11 mouse cellular contexts compared by ENCODE assay signal in genomic region chr5:24551317-24551688, GRCm38 (mm10). TPM values are rescaled to one million over a fixed set of nuclear protein-coding genes. Genes with fewer than 3 reads are reported as not detected.
DNase-seq lines count a peak whose midpoint lies in the region; ATAC-seq and TF ChIP-seq lines count a peak whose summit lies in the region.
"Had no signal": no experiment of that assay in that cellular context is flagged by ENCODE, and none has a peak within 500 bp of the region (broad histone marks: within the 10 kb centered on the region; RNA-seq: fewer than 3 reads in every experiment).

No protein-coding gene starts in this region.

- H3K9me3 ChIP-seq in lung, embryonic 16.5 days (ENCODE audit: control insufficient read depth, low read length), result no peaks in the 10 kb centered on the region
- H3K9me3 ChIP-seq in limb, embryonic 11.5 days (ENCODE audit: control insufficient read depth, low read length), result no peaks in the 10 kb centered on the region
- no peaks in the 10 kb centered on the region for H3K9me3 ChIP-seq in stomach, postnatal 0 days (ENCODE audit: control insufficient read depth, low read length)

- no peak overlapping the region for H3K27ac ChIP-seq in lung, embryonic 16.5 days (ENCODE audit: low read length)
- no peak overlapping the region for H3K27ac ChIP-seq in limb, embryonic 11.5 days (replicated peaks; ENCODE audit: low read depth, low read length)
- H3K27ac ChIP-seq in stomach, postnatal 0 days (replicated peaks), result no peak overlapping the region

- WGBS in lung, embryonic 16.5 days, result 40% methylated on average over 2 of the region's 2 CpGs
- 56% methylated on average over 2 of the region's 2 CpGs for WGBS in limb, embryonic 11.5 days
- WGBS in stomach, postnatal 0 days, result 56% methylated on average over 2 of the region's 2 CpGs

- peaks cover 7% of the 10 kb centered on the region for H3K4me1 ChIP-seq in lung, embryonic 16.5 days (replicated peaks; ENCODE audit: control insufficient read depth, insufficient read depth, low read length)
- H3K4me1 ChIP-seq in limb, embryonic 11.5 days (ENCODE audit: control insufficient read depth, insufficient read depth, low read length), result peaks cover 10% of the 10 kb centered on the region
- no peaks in the 10 kb centered on the region for H3K4me1 ChIP-seq in stomach, postnatal 0 days (replicated peaks; ENCODE audit: control insufficient read depth, insufficient read depth)

- H3K36me3 ChIP-seq in lung, embryonic 16.5 days (ENCODE audit: control insufficient read depth, insufficient read depth, low read length), result no peaks in the 10 kb centered on the region
- H3K36me3 ChIP-seq in limb, embryonic 11.5 days (ENCODE audit: control insufficient read depth, insufficient read depth, low read length), result no peaks in the 10 kb centered on the region
- H3K36me3 ChIP-seq in stomach, postnatal 0 days (ENCODE audit: control insufficient read depth, insufficient read depth, low read length), result no peaks in the 10 kb centered on the region

- TF ChIP-seq CTCF in stomach, postnatal 0 days (IDR thresholded peaks at IDR 0.05; ENCODE audit: low read depth), result no peak

- TF ChIP-seq EP300 in stomach, postnatal 0 days (optimal IDR thresholded peaks at IDR 0.05), result no peak

- peak; percentile 8 for DNase-seq in embryo, embryonic 10.5 days (ENCODE audit: low spot score)
- DNase-seq in embryo, embryonic 10 days (ENCODE audit: low spot score), result no peak
- DNase-seq in lung, postnatal 36 days, result no peak
- DNase-seq in limb, embryonic 11.5 days (ENCODE audit: low spot score), result no peak
- no peak for DNase-seq in stomach, postnatal 0 days (ENCODE audit: low spot score)
- no peak for DNase-seq in adrenal gland, adult 8-10 months
- no peak for DNase-seq in left cerebral cortex, adult 8-10 months (ENCODE audit: low spot score in 2 of 2)

- H3K4me3 ChIP-seq in lung, embryonic 16.5 days (ENCODE audit: low read length), result no peak overlapping the region
- H3K4me3 ChIP-seq in limb, embryonic 11.5 days (ENCODE audit: low read depth, low read length), result no peak overlapping the region
- H3K4me3 ChIP-seq in stomach, postnatal 0 days (ENCODE audit: low read depth, low read length), result no peak overlapping the region

- no peaks in the 10 kb centered on the region for H3K27me3 ChIP-seq in lung, embryonic 16.5 days (ENCODE audit: control insufficient read depth, insufficient read depth, low read depth, low read length)
- H3K27me3 ChIP-seq in limb, embryonic 11.5 days (ENCODE audit: control insufficient read depth, insufficient read depth, low read length), result peaks cover 3% of the 10 kb centered on the region
- H3K27me3 ChIP-seq in stomach, postnatal 0 days (ENCODE audit: control insufficient read depth, insufficient read depth, low read length), result no peaks in the 10 kb centered on the region

- 0 out of 2 replicates have a peak overlapping the region, but pooled peaks have one; percentile 1 for H3K9ac ChIP-seq in lung, embryonic 16.5 days (ENCODE audit: low read length)
- 0 out of 2 replicates have a peak overlapping the region, but pooled peaks have one; percentile 8 for H3K9ac ChIP-seq in limb, embryonic 11.5 days (ENCODE audit: low read length)
- H3K9ac ChIP-seq in stomach, postnatal 0 days (ENCODE audit: low read length), result no peak overlapping the region

- peak; percentile 7; the same call in 1 of the 2 replicates for ATAC-seq in lung, embryonic 16.5 days (ENCODE audit: low read depth)
- ATAC-seq in limb, embryonic 11.5 days (ENCODE audit: insufficient number of reproducible peaks, low FRiP score, low TSS enrichment, low read depth), result no peak
- ATAC-seq in stomach, postnatal 0 days (ENCODE audit: low FRiP score, low TSS enrichment), result no peak

- peak overlapping the region; percentile 45 for H3K4me2 ChIP-seq in lung, embryonic 16.5 days (ENCODE audit: low read depth, low read length)
- H3K4me2 ChIP-seq in limb, embryonic 11.5 days (ENCODE audit: low read depth, severe bottlenecking), result peak overlapping the region; percentile 25; the same call in 1 of the 2 replicates
- H3K4me2 ChIP-seq in stomach, postnatal 0 days (replicated peaks; ENCODE audit: low read depth), result peak overlapping the region; percentile 37; the same call in 1 of the 2 replicates

RNA-seq across cellular contexts. Expression of gene 4931409K22Rik, which starts 5.3 kb away (rescaled TPM):
- polyA plus RNA-seq in lung, embryonic 16.5 days (2015; fragmentation: Nextera tagmentation; extraction: Ambion mirVana), result 0.14 TPM in 1 of 2 replicates, not detected in the other
- polyA plus RNA-seq in limb, embryonic 11.5 days (2014; fragmentation: Nextera tagmentation; extraction: Ambion mirVana), result not detected in 2 replicates
- 0.08 TPM in 1 of 2 replicates, not detected in the other for polyA plus RNA-seq in stomach, postnatal 0 days (2015; fragmentation: Nextera tagmentation; extraction: Ambion mirVana)
- total RNA-seq in adrenal gland, adult 8-10 months (2022), result not detected
- under 1 TPM in 2 of 4 experiments, not detected in 2; 0.11 to 0.16 TPM for total RNA-seq in left cerebral cortex, adult 8-10 months (2022)
- total RNA-seq: hematopoietic stem cell, adult 5-6 weeks; left cerebral cortex, postnatal 25 days had no signal
- polyA plus RNA-seq: embryonic facial prominence, embryonic 11.5 days had no signal

RNA-seq across cellular contexts. Expression of gene Asb10, which starts 10.5 kb away (rescaled TPM):
- 0.13 and 0.63 TPM in 2 replicates for polyA plus RNA-seq in lung, embryonic 16.5 days (2015; fragmentation: Nextera tagmentation; extraction: Ambion mirVana)
- polyA plus RNA-seq in limb, embryonic 11.5 days (2014; fragmentation: Nextera tagmentation; extraction: Ambion mirVana), result 0.40 and 0.81 TPM in 2 replicates
- polyA plus RNA-seq in stomach, postnatal 0 days (2015; fragmentation: Nextera tagmentation; extraction: Ambion mirVana), result 0.21 and 0.25 TPM in 2 replicates
- total RNA-seq in adrenal gland, adult 8-10 months (2022), result under 1 TPM; 0.37 to 0.75 (median 0.59) TPM
- 1 to 10 TPM in 2 of 4 experiments, under 1 TPM in 2; 0.65 to 4.1 (median 2.1) TPM for total RNA-seq in left cerebral cortex, adult 8-10 months (2022)
- total RNA-seq: hematopoietic stem cell, adult 5-6 weeks; left cerebral cortex, postnatal 25 days had no signal

RNA-seq across cellular contexts. Expression of gene Gbx1, which starts 24.3 kb away (rescaled TPM):
- not detected in 2 replicates for polyA plus RNA-seq in lung, embryonic 16.5 days (2015; fragmentation: Nextera tagmentation; extraction: Ambion mirVana)
- 0.04 TPM in 1 of 2 replicates, not detected in the other for polyA plus RNA-seq in limb, embryonic 11.5 days (2014; fragmentation: Nextera tagmentation; extraction: Ambion mirVana)
- 0.02 TPM in 1 of 2 replicates, not detected in the other for polyA plus RNA-seq in stomach, postnatal 0 days (2015; fragmentation: Nextera tagmentation; extraction: Ambion mirVana)
- total RNA-seq in adrenal gland, adult 8-10 months (2022), result not detected
- 1 to 10 TPM in 3 of 4 experiments, under 1 TPM in 1; 0.65 to 1.4 (median 1.2) TPM for total RNA-seq in left cerebral cortex, adult 8-10 months (2022)
- total RNA-seq: hematopoietic stem cell, adult 5-6 weeks had no signal

RNA-seq across cellular contexts. Expression of gene Abcf2, which starts 26.0 kb away (rescaled TPM):
- 88.9 and 93.4 TPM in 2 replicates for polyA plus RNA-seq in lung, embryonic 16.5 days (2015; fragmentation: Nextera tagmentation; extraction: Ambion mirVana)
- polyA plus RNA-seq in limb, embryonic 11.5 days (2014; fragmentation: Nextera tagmentation; extraction: Ambion mirVana), result 149 and 155 TPM in 2 replicates
- polyA plus RNA-seq in stomach, postnatal 0 days (2015; fragmentation: Nextera tagmentation; extraction: Ambion mirVana), result 45.2 and 45.3 TPM in 2 replicates
- total RNA-seq in adrenal gland, adult 8-10 months (2022), result 10 to 100 TPM; 59.5 to 89.6 (median 75.2) TPM
- total RNA-seq in left cerebral cortex, adult 8-10 months (2022), result 10 to 100 TPM; 80.5 to 93.3 (median 83.7) TPM

RNA-seq across cellular contexts. Expression of gene Chpf2, which starts 35.2 kb away (rescaled TPM):
- 19.4 and 20.2 TPM in 2 replicates for polyA plus RNA-seq in lung, embryonic 16.5 days (2015; fragmentation: Nextera tagmentation; extraction: Ambion mirVana)
- 8.1 and 9.0 TPM in 2 replicates for polyA plus RNA-seq in limb, embryonic 11.5 days (2014; fragmentation: Nextera tagmentation; extraction: Ambion mirVana)
- polyA plus RNA-seq in stomach, postnatal 0 days (2015; fragmentation: Nextera tagmentation; extraction: Ambion mirVana), result 18.2 and 19.2 TPM in 2 replicates
- 10 to 100 TPM; 38.1 to 70.3 (median 57.1) TPM for total RNA-seq in adrenal gland, adult 8-10 months (2022)
- total RNA-seq in left cerebral cortex, adult 8-10 months (2022), result 10 to 100 TPM; 63.7 to 82.2 (median 70.9) TPM
